Mouse (Mus musculus): ENCODE measurements around the gene Defb15.
"Not testable (repeated sequence)": the region's sequence is repeated elsewhere in the genome, so short reads cannot be mapped to it uniquely, and the experiment has no call there.

The Defb15 gene

DNA sequence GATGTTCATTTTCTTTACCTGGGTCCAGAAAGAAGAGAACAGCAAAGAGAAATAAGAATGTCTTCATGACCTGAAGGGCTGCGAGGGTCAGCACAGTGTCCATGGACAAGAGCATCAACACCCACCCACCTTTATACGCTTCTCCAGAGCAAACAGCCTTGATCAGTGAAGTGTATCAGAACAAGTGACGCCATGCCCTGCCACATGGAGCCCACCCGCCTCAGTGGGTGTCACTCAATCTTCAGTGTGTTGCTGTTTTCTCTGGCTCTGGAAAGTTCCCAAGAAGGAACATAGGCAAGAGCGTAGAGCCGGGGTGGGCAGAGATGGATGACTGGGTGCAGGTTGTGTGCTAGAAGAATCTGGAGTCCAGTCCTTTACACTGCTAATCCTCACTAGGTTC lies at the start of gene Defb15:
Gene Defb15, minus strand, starts transcription at position 101 of the 400 bp plus-strand sequence.
- DNase-seq (ENCODE audit: low spot score), result no peak

DNA sequence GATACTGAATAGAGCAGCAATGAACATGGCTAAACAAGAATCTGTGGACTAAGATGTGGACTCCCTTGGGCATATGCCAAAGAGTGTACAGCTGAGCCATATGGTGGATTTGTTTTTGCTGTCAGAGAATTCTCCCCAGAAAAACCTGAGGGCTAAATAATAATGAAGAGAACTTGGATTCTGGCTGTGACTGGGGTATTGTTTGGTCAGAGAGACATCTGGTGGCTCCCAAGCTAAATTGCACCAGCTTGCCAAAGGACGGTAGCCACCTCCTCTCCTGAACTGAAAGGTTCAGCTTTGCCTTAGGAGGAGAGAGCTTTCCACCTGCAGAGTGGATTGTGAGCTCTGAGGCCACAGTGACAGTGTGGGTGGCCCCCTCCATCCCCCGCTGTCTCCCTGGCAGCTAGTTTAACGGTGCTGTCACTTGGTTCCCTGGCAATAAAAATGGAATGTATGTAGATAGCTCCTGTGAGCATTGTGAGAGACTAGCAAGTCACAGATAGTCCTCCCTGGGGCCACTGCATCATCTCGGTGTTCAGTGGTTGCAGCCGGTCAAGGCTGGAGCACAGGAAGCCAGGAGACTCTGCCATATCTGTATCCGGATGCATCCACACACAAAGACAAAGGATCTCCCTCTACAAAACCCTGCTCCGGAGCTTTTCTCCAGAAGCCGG lies 49.3 kb upstream of the Defb15 start:
- peak; percentile 24 for DNase-seq (ENCODE audit: low spot score)

DNA sequence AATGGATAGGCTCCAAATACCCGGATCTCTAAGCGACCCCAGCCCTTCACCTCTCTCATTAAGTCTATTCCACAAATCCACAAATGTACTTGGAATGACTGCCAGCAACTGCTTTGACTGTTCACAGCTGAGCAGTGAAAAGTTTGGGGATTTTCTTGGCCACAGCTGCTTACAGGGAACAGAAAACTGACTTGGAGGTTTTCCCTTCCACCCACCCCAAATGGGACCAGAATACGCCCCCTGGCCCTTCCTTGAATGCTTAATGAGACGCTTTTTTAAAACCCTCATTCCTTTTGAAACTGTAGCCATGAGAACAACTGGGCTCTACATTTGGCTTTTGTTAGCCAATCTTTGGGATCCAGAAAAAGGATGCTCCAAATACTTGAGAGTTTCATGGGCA lies 45.7 kb upstream of the Defb15 start:
- no peak for DNase-seq (ENCODE audit: low spot score)

DNA sequence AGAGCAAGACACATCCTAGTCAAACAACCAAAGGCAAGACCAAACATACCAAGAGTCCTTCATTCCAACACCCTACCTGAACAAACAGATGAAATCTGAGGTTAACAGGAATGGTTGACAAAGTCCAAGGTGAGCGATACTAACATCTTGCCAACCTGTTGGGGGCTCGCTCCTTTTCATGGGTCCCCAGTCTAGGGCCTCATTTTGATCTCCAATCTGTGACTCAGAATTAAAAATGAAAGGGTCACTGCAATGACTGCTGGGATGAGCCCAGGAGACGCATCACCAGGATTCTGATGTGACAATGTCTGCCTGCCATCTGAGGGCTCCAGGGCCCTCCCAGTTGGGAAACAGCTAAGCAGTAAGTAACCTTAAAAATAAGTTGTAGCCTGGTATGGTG lies 37.0 kb upstream of the Defb15 start, which contains the start of gene Ccdc70:
Gene Ccdc70, plus strand, starts transcription at position 301 of the 400 bp plus-strand sequence.
- DNase-seq (ENCODE audit: low spot score), result no peak

DNA sequence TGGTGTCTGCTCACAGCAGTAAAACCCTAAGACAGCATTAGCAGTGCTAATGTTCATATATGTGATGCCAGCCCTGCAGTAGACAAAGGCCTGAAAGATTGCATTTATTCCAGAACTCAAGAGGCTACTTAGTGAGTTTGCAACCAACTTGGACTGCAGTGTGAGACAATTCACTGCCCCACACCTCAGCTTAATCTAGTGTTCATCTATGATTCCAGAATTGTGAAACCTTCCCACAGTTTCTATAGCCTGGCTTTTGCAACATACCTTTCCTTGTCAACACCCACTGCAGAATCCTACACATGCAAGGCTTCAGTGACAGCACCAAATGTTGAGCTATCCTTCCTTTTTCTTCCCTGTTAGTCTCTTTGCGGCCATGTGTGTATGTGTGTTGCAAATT lies 34.1 kb upstream of the Defb15 start:
- no peak for DNase-seq (ENCODE audit: low spot score)

DNA sequence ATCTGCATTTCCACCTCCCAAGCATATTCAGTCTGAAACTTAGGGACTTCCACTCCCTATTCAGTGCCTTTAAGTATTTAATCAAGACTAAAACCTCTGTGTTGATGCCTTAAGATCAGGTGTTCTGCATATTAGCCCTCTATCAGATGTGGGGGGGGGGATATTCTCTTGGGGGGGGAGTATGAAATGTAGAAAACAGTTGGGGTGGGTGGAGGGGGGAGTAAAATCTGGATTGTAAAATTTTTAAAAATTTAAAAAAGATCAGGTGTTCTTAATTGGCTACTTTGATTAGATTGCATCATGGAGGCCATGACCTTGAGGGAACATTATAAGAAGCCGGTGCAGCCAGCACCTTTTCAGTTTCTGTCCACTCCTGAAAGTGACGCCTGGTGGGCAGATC lies 25.9 kb upstream of the Defb15 start, which contains the start of gene Fam90a1a:
Gene Fam90a1a, plus strand, starts transcription at position 301 of the 400 bp plus-strand sequence.
- no peak for DNase-seq (ENCODE audit: low spot score)

DNA sequence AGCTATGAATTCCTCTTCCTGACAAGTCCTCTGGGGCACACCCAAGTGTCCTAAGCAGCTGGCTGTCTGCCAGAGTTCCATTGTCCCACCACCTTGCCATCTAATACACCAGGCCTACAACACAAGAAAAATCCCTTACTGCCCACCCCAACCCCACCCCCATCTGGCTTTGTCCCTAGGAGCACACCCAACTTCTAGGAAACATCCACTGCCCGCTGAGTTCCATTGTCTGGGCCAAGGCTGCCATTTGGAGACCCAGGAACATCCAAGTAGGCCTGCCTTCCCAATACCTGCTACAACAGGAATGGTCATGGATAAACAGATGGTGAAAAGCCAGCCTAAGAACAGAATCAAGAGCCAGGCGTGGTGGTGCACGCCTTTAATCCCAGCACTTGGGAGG lies 23.8 kb upstream of the Defb15 start:
- DNase-seq (ENCODE audit: low spot score), result no peak

DNA sequence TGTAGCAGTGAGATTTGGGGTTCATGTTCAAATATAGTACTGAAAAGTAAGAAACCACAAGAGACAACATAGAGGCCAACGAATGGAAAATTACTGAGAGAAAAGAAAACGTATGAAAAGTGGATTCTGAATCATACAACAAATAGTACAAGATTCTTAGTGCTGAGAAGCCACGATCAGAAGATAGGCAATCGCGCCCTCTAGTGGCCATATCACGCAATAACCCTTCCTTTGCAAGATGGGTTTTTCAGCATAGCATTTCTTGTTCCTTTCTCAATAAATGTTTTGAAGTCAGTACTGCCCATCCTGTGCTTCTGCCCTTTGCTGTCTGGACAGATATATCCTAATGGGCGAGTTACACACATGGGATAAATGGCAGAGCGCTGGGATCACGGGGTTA lies 22.8 kb upstream of the Defb15 start:
- DNase-seq (ENCODE audit: low spot score), result peak; percentile 76

DNA sequence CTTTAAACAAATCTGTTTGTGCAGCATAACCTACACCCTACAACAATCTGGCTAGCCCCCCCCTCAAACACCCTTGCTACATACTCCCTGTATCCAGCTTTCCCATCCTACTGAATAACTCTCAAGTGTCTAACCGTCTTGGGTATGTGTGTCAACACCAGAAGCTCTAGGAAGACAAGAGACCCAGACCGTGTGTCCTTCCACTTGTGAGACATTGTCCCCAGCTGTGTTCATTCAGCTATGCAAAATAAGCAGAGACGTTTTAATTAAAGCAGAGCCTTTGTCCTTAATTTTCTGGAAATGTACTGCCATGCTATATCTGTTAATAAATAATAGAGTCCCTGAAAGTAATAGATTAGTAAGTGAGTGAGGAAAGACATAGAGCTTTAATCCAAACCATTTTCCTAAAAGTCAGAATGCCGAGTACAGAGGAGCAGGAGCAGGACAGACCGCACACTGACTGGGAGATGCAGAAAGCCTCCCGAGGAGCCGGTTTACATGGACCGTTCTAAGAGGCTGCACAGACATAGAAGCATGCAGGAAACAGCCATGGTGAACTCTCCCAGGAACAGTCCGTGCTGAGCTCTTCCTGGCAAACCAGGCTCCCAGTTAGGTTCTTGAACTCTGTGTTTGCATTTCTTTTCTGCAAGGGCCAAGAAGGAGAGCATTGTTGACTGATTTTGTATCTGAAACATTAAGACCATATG lies 15.0 kb upstream of the Defb15 start:
- no peak for DNase-seq (ENCODE audit: low spot score)

DNA sequence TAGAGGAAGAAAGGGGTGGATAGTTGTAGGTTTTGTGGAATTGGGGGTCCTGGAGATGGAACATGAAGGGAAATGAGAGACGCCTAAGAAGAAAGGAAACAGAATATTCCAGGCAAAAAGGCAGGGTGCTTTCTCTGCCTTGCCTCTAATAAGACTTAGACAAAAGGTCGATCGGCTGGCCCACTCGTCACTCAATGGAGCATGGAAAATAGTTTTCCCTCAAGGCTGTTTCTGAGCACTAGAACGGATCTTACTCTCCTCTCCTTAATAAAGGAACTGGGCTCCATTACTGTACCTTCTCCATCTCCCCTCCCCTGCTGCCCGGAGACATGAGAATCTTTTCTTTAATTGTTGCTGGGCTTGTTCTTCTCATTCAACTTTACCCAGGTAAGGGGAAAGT lies 14.0 kb upstream of the Defb15 start, which contains the start of gene Defb13:
Gene Defb13, plus strand, starts transcription at position 301 of the 400 bp plus-strand sequence.
- DNase-seq (ENCODE audit: low spot score), result no peak

DNA sequence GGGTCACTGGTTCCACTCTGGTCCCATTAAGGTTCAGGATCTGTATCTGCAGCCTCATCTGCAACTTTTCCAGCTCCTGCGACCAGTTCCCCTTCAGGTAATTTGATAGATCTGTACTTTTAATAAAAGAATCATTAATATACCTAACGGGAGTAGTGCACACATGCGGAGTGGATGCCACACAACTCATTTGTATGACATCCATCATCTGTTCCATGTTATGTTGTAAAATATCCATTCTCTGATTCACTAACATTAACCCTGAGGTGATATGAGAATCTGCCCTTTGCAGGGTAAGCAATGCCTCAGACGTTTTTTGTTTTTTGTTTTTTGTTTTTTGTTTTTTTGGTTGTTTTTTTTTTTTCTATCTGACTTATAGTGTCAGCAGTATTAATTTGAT lies 5.5 kb upstream of the Defb15 start, which contains the start of gene Defb35:
Gene Defb35, plus strand, starts transcription at position 301 of the 400 bp plus-strand sequence.
- not testable (repeated sequence) for DNase-seq (ENCODE audit: low spot score)

DNA sequence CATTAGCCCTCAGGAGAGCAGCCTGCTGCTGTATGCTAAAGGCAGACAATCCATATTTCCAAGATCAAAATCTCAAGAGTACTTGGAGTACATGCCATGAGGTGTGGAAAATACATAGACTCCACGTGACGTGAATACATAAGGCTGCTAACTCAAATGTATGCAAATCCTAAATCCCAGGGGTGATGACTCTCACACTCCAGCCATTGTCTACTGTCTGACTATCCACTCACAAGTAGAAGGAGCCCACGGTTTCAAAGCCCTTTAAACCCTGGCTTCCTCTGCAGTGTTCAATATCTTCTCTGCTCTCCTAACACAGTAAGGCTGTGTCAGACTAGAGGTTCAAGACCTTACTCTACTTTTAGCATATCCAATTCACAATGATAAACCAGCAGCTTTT lies 1.8 kb downstream of the Defb15 start:
- DNase-seq (ENCODE audit: low spot score), result not testable (repeated sequence)

DNA sequence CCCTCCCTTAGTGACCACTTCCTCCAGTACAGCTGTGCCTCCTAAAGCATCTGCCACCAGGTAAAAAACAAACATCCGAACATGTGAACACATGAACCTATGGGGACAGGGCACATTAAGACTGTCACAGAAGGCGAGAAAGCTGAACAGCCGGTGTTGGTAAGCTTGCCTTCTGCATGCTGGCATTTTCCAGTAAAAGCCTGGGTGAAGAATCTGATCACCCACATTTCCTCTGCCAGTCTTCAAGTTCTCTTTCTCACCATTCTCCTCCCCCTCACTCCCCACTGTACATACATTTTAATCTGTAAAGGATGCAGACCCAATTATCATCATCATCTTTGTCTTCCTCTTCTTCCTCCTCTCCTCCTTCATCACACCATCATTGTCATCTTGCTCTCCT lies 16.9 kb downstream of the Defb15 start:
- DNase-seq (ENCODE audit: low spot score), result no peak

DNA sequence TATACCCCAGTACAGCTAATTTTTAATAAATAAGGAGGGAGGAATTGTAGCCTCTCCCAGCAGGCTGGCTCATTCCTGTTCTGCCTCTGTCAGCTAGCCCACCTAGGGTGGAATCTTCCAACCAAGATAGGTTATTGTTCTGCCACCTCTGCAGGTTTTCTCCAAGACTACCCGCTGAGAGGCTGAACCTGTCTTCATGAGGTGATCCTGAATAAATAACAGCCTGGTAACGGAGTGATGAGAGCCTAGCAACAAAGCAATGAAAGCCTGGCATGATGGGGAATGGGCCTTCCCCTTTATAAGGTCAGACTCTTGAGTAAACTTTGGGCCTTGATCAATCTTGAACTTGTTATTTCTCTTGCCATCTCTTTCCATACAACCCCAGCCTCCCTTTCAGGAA lies 20.0 kb downstream of the Defb15 start:
- DNase-seq (ENCODE audit: low spot score), result no peak

DNA sequence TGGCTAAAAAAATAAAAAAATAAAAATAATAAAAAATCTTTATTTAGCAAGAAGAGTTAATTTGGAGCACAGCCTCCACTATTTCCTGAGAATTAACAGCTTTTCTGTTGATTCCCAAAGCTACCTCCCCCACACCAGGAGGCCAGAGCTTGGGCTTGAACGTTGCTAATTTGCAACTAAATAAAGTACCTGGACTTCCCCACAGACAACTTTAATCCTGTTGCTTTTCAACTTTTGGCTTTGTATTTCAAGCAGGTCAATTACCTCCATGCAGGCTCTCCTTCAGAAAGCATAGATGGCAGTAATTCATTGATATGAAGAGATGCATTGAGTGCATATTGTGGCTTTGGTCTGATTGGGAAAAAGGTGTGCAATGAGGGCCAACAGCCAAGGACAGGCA lies 20.6 kb downstream of the Defb15 start:
- no peak for DNase-seq (ENCODE audit: low spot score)

DNA sequence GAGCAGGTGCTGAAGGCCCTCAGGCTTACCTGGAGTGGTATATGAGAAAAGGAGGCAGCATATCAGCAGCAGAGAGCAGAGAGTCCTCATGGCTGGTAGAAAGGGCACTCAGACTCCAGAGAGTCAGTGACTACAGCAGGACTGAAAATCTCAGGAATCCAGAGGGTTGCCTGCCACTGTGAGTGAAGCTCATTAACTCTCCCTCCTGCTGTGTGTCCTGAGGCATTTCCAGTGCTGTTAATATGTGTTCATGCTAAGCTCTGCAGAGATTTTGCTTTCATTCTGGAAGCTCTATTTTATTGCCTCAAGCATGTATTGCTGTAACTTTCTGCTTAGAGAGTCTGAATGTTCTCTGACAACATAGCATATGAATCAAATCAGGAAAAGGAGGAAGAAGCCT lies 26.2 kb downstream of the Defb15 start, which contains the start of gene Defb11:
Gene Defb11, minus strand, starts transcription at position 123 of the 400 bp plus-strand sequence.
- DNase-seq (ENCODE audit: low spot score), result not testable (repeated sequence)

DNA sequence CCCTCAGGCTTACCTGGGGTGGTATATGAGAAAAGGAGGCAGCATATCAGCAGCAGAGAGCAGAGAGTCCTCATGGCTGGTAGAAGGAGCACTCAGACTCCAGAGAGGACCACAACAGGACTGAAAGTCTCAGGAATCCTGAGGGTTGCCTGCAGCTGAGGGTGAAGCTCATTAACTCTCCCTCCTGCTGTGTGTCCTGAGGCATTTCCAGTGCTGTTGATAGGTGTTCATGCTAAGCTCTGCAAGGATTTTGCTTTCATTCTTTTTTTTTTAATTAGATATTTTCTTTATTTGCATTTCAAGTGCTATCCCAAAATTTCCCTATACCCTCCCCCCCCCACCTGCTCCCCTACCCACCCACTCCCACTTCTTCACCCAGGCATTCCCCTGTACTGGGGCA lies 47.2 kb downstream of the Defb15 start, which contains the start of gene Defb9:
Gene Defb9, minus strand, starts transcription at position 101 of the 400 bp plus-strand sequence.
- not testable (repeated sequence) for DNase-seq (ENCODE audit: low spot score)

All from embryo, embryonic 10.5 days (tissue).